Mouse (Mus musculus) kidney, postnatal 10 days (tissue): Measurements from ENCODE around the gene Hmgb1.
"Not testable (repeated sequence)": the region's sequence is repeated elsewhere in the genome, so short reads cannot be mapped to it uniquely, and the experiment has no call there.

Experiments used
- DNase-seq: peaks from one replicate; pipeline ENCODE4 v3.0.0; 2021; ENCODE audit warnings: mixed read lengths

Gene Hmgb1

DNA sequence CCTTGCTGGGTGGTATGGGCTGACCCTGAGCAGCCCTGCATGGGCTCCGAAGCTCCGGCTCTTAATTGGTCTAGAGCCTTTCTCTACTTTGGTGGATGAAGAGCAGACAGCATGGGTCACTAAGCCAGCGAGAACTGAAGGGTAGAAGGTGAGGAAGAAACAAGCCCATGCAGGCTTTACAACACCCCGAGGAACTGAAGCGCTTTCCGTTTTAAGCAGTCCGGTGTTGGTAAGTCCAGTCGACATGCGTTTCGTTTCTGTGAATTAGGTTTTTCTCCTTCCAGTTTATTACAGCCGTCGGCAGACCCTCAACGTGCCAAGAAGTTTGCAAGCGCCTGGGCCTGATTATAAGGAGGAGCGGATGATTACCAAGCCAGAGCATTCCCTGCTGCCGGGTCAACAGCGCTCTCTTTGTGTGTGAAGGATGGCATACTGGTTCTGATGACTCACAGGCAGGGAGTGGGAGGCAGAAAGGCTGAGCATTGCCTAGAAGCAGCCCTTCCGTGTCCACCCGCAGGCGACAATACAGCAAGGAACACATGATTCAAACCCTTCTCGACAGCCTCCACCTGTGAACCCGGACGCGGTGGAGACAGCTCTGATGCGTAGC is 40.4 kb downstream of the Hmgb1 start:
- peak; percentile 15 for DNase-seq

- DNase-seq: not testable (repeated sequence)
Measured at GRCm38 (mm10) chr5:149141155-149141554, 43.1 kb downstream of the Hmgb1 start.

DNA sequence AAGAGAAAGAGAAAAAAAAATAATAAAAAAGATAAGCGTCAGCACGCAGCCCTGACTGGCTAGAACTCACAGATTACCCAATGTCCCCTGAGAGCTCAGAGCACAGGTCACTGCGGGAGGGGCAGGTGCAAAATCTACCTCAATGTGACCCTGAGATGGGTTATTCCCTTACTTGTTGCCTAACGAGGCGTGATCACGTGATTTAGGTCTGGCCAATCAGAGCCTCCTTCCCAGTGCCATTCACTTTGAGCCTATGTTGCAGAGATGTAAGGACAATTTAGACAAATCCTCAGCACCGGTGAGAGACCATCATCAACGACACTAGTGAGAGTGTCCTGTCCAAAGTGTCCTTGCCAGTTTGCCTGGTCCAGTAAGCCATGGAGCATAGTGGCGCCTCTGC is 44.0 kb downstream of the Hmgb1 start:
- no peak for DNase-seq

GRCm38 (mm10) chr5:149138087-149138486 is 46.2 kb downstream of the Hmgb1 start:
- not testable (repeated sequence) for DNase-seq

- DNase-seq: peak; percentile 27
Measured at GRCm38 (mm10) chr5:149137447-149137846, 46.8 kb downstream of the Hmgb1 start.

DNA sequence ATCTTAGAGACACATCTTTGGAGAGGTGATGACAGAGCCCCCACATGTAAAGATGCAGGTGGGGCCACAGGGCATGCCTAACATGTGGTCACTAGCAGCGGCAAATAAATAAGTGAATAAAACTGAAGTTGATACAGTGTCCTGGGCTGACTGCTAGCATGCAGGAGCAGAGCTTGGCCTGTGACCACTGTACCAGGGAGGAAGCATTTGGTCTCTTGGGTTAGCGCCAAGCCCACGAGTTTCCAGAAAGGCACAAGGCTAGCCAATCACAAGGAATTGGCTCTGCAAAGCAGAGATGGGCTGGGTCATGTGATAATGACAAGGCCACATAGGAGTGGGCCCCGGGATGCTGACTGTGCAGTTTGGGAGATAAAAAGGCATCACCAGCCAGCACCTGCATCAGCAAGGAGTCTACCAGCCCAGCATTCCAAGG is 47.3 kb downstream of the Hmgb1 start:
- peak; percentile 49 for DNase-seq

- DNase-seq: no peak
Measured at GRCm38 (mm10) chr5:149135455-149136354, 48.6 kb downstream of the Hmgb1 start.

GRCm38 (mm10) chr5:149134751-149135454 is 49.4 kb downstream of the Hmgb1 start:
- no peak for DNase-seq

GRCm38 (mm10) chr5:149128473-149128872 is 55.8 kb downstream of the Hmgb1 start:
- peak; percentile 53 for DNase-seq

- DNase-seq: no peak
Measured at GRCm38 (mm10) chr5:149123795-149124194, 60.5 kb downstream of the Hmgb1 start.

DNA sequence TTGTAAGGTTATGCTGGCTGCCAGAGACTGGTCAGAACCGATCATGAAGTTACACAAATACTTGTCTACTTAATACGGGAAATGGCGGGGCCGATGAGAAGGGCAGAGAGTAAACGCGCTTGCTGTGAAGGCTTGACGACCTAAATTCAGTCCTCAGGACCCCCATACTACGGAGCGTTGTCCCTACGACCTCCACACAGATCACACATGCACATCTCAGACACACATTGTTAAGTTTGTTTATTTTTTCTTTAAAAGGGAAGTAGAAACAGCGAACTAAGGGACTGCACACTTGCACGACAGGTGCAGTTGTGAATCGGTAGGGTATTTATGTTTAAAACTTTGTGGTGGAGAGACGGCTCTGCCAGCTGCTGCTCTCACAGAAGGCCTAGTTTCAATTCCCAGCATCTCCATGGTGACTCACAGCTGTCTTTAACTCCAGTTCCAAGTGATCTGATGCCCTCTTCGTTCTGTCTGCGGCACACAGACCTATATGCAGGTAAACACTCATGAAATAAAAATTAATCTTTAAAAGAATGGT is 64.9 kb downstream of the Hmgb1 start:
- DNase-seq: no peak

DNA sequence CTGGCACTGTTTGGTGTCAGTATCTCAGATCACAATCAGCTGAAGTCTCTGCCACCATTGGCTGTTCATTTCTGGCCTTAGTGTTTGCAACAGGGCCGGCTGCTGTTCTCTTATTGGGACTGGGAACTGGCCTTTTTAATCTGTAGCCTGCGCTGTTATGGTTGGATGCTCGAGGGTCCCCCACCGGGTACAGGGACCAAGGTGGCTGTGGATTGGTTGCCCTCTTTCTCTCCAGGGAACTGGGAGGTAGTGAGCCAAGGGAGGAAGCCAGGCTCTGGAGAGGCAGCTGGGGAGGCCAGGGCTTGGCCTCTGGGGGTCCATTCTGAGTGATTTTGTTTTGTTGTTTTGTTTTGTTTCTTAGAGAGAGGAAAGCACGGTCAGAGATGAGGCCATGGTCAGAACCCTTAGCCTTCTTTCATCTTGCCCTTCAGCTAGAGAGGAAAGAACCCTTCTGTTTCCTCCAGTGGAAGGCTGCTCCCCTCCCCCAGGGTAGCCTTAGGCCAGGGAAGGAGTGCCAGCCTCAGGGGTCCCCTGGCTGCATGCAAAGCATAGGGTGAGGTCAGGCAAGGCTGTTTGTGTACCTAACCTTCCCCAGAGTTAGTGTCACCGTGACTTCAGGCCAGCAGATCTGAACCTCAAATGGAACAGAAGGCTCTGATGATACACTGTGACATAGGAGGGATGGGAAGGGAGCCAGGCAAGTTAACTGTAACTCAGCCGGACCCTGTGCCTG is 66.3 kb downstream of the Hmgb1 start:
- no peak for DNase-seq

DNA sequence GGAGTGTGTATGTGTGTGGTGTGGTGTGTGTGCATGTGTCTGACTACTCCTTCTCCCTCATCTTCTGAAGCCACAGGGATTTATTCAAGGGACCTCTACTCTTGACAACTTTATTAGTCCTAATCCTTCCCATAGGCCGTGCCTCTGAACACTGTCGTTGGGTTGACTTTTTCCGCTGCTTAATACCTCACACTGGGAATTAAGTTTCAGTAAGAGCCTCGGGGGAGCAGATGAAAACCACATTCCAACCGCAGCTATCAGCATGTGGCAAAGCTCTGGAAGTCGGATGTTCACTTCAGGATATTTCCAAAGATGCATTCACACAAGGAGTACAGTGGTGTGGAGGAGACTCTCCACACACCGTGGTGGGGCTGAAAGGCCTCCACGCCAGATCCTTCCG is 69.7 kb downstream of the Hmgb1 start:
- no peak for DNase-seq

DNA sequence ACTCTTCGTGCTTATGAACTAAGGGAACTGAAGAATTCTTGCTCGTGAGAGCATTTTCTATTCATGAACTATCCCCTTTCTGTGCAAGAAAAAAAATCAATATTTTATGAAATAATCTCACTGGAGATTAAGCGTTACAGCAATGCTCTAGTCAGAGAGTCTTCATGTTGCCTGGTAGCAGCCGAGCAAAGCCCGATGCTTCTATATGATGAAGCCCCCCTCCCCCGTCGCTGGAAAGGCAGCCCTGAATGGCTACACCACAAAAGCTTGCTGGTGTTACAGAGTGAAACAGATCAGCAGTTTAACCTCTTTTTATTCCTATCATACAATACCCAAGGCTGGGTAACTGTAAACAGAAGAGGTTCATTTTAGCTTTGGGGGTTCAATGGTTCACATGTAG is 70.3 kb downstream of the Hmgb1 start:
- no peak for DNase-seq

- no peak for DNase-seq
Measured at GRCm38 (mm10) chr5:149113439-149113838, 70.8 kb downstream of the Hmgb1 start.

GRCm38 (mm10) chr5:149112559-149112958 is 71.7 kb downstream of the Hmgb1 start:
- DNase-seq: no peak

DNA sequence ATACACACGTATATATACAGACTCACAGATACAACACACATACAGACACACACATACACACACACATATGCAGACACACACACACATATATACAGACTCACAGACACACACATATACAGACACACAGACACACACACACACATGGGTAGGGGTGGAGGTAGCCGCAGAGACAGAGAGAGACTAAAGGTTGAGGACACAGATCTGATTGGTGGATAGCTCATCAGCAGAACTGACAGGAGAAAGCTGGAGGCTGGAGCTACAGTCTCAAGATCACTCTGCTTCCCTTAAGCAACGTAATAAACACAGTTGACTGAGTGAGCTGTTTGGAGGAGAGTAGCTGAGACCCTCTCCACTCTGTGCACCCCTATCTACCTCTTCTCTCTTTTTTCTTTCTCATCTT is 75.1 kb downstream of the Hmgb1 start:
- no peak for DNase-seq

GRCm38 (mm10) chr5:149108178-149108577 is 76.1 kb downstream of the Hmgb1 start:
- DNase-seq: no peak

- no peak for DNase-seq
Measured at GRCm38 (mm10) chr5:149107566-149107965, 76.7 kb downstream of the Hmgb1 start.

GRCm38 (mm10) chr5:149104096-149104725 is 80.1 kb downstream of the Hmgb1 start:
- DNase-seq: no peak

- no peak for DNase-seq
Measured at GRCm38 (mm10) chr5:149101869-149102268, 82.4 kb downstream of the Hmgb1 start.

- DNase-seq: no peak
Measured at GRCm38 (mm10) chr5:149100091-149100490, 84.2 kb downstream of the Hmgb1 start.
